Mouse (Mus musculus): ENCODE results near the gene Arhgap6.

DNA sequence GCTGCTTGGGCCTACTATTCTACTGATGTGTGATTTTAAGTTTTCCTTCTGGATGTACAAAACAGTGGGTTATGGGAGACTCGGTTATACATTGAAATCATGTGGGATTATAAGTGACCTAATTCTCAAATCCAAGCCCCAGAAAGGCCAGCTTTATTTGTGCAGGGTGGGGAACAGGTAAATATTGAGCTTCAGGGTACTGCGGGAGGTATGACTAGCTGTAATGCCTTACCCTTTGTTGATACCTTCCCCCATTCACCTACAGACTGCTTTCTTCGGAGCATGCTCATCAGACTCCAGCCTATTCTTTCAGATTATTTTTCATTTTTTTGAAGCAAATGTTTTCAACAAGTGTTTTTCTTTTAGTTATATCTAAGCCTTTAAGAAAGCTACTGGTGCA lies 286.7 kb downstream of the Arhgap6 start:
- TF ChIP-seq ZC3H11A (IDR thresholded peaks at IDR 0.05; ENCODE audit: borderline replicate concordance, low read depth, low read length) (no peak), MAFK (IDR thresholded peaks at IDR 0.05; ENCODE audit: insufficient read depth, low read depth, low read length) (no peak), CHD2 (IDR thresholded peaks at IDR 0.05; ENCODE audit: low read depth, low read length) (no peak)
